In the genomic region with DNA sequence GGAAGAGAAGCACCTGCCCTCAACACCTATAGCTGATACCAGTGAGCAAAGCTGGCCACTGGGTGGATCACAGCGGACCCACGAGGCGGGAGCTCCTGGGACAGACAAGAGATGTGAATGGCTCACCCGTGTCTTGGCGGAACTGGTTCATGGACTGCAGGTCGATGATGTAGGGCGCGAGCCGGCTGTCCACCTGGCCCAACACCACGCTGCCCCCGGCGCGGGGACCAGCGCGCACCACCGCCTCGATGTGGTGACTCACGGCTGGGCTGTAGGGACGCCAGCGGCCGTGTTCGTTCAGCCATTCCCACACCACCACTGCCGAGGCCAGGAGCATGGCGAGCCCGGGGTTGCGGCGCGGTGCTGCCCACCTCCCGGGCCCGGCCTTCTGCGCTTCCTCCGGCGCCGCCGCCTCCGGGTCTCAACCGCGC, we compare ENCODE assay signal across 8 mouse cellular contexts. TPM values are rescaled to one million over a fixed set of nuclear protein-coding genes. Genes with fewer than 3 reads are reported as not detected.
A peak's percentile ranks its signal among the peaks of the same experiment; 100 is the strongest.
DNase-seq lines count a peak whose midpoint lies in the region; ATAC-seq and TF ChIP-seq lines count a peak whose summit lies in the region.

No protein-coding gene starts in this region.

- H3K9ac ChIP-seq in forebrain, embryonic 13.5 days, result peak overlapping the region; percentile 91
- peak overlapping the region; percentile 93 for H3K9ac ChIP-seq in intestine, embryonic 14.5 days (ENCODE audit: low read length)
- H3K9ac ChIP-seq in liver, embryonic 14.5 days (replicated peaks), result no peak overlapping the region
- peak overlapping the region; percentile 95 for H3K9ac ChIP-seq in neural tube, embryonic 14.5 days (replicated peaks; ENCODE audit: low read depth, low read length)

- no peak for TF ChIP-seq CTCF in testis, adult 2 months (IDR thresholded peaks at IDR 0.05; ENCODE audit: control insufficient read depth, insufficient read depth, insufficient replicate concordance, low read depth, low read length)
- TF ChIP-seq CTCF in brain, embryonic 14.5 days (IDR thresholded peaks at IDR 0.05; ENCODE audit: borderline replicate concordance, extremely low read depth, insufficient read depth, insufficient read length), result no peak
- no peak for TF ChIP-seq CTCF in liver, embryonic 14.5 days (IDR thresholded peaks at IDR 0.05; ENCODE audit: low read depth)

- no peak for DNase-seq in testis, postnatal 14 days (ENCODE audit: low spot score)
- peak; percentile 57 for DNase-seq in brain, embryonic 14.5 days (ENCODE audit: low read depth)
- peak; percentile 81 for DNase-seq in intestine, embryonic 14.5 days (ENCODE audit: low spot score)
- DNase-seq in liver, embryonic 14.5 days (ENCODE audit: low read depth in 3 of 3, low spot score in 3 of 3), result no peak

- no peaks in the 10 kb centered on the region for H3K9me3 ChIP-seq in forebrain, embryonic 13.5 days (replicated peaks)
- no peaks in the 10 kb centered on the region for H3K9me3 ChIP-seq in intestine, embryonic 14.5 days (ENCODE audit: control insufficient read depth, low read length)
- H3K9me3 ChIP-seq in liver, embryonic 14.5 days (ENCODE audit: control insufficient read depth, low read length), result no peaks in the 10 kb centered on the region
- H3K9me3 ChIP-seq in neural tube, embryonic 14.5 days (ENCODE audit: control insufficient read depth, low read length), result no peaks in the 10 kb centered on the region

- H3K4me3 ChIP-seq in testis, adult 2 months (ENCODE audit: control insufficient read depth, low read depth, low read length), result peak overlapping the region; percentile 84
- H3K4me3 ChIP-seq in forebrain, embryonic 13.5 days, result peak overlapping the region; percentile 84
- H3K4me3 ChIP-seq in intestine, embryonic 14.5 days (ENCODE audit: low read depth, low read length), result peak overlapping the region; percentile 82
- peak overlapping the region; percentile 53 to 65 for H3K4me3 ChIP-seq in liver, embryonic 14.5 days (ENCODE audit: insufficient read depth in 1 of 2, low read depth in 2 of 2, low read length in 2 of 2)
- peak overlapping the region; percentile 92 for H3K4me3 ChIP-seq in neural tube, embryonic 14.5 days (ENCODE audit: low read depth, low read length)

- ATAC-seq in forebrain, embryonic 13.5 days, result peak; percentile 65
- peak; percentile 61 for ATAC-seq in intestine, embryonic 14.5 days (replicated peaks; ENCODE audit: low FRiP score, low TSS enrichment, low read depth)
- peak; percentile 17; the same call in 1 of the 2 replicates for ATAC-seq in liver, embryonic 14.5 days (ENCODE audit: insufficient read depth)
- ATAC-seq in neural tube, embryonic 14.5 days (ENCODE audit: low read depth), result peak; percentile 65
- no peak for ATAC-seq in erythroid progenitor cell, adult 5-6 weeks (replicated peaks; ENCODE audit: low FRiP score, poor library complexity, severe bottlenecking)

- under 1% methylated on average over 25 of the region's 38 CpGs for WGBS in forebrain, embryonic 13.5 days
- WGBS in intestine, embryonic 14.5 days, result 0% methylated on average over 36 of the region's 38 CpGs
- WGBS in liver, embryonic 14.5 days (ENCODE audit: insufficient replicate concordance), result 3% methylated on average over 36 of the region's 38 CpGs
- WGBS in neural tube, embryonic 14.5 days, result 0% methylated on average over 33 of the region's 38 CpGs

- TF ChIP-seq EP300 in liver, embryonic 14.5 days (IDR thresholded peaks at IDR 0.05; ENCODE audit: low read depth), result no peak

- no peak for TF ChIP-seq POLR2A in testis, adult 2 months (IDR thresholded peaks at IDR 0.05; ENCODE audit: control insufficient read depth, low read depth, low read length)
- TF ChIP-seq POLR2A in brain, embryonic 14.5 days (IDR thresholded peaks at IDR 0.05; ENCODE audit: borderline replicate concordance, extremely low read depth, insufficient read depth, insufficient read length, poor library complexity, severe bottlenecking), result no peak

- H3K27ac ChIP-seq in testis, adult 2 months (ENCODE audit: control insufficient read depth, insufficient read depth, low read depth, low read length), result peak overlapping the region; percentile 90
- H3K27ac ChIP-seq in forebrain, embryonic 13.5 days, result peak overlapping the region; percentile 89
- peak overlapping the region; percentile 94 for H3K27ac ChIP-seq in intestine, embryonic 14.5 days (ENCODE audit: low read depth)
- H3K27ac ChIP-seq in liver, embryonic 14.5 days, result no peak overlapping the region
- peak overlapping the region; percentile 95 for H3K27ac ChIP-seq in neural tube, embryonic 14.5 days (ENCODE audit: low read depth, low read length)

- H3K4me2 ChIP-seq in forebrain, embryonic 13.5 days, result peak overlapping the region; percentile 87
- H3K4me2 ChIP-seq in intestine, embryonic 14.5 days (ENCODE audit: low read length), result peak overlapping the region; percentile 67
- H3K4me2 ChIP-seq in liver, embryonic 14.5 days (ENCODE audit: low read depth), result peak overlapping the region; percentile 56
- H3K4me2 ChIP-seq in neural tube, embryonic 14.5 days (ENCODE audit: low read depth, low read length), result peak overlapping the region; percentile 70

- peaks cover 16% of the 10 kb centered on the region for H3K4me1 ChIP-seq in testis, adult 2 months (ENCODE audit: control insufficient read depth, insufficient read depth, low read length)
- peaks cover 36% of the 10 kb centered on the region for H3K4me1 ChIP-seq in forebrain, embryonic 13.5 days
- H3K4me1 ChIP-seq in intestine, embryonic 14.5 days (replicated peaks; ENCODE audit: control insufficient read depth, insufficient read depth, low read length), result peaks cover 22% of the 10 kb centered on the region; the same call in 1 of the 2 replicates
- H3K4me1 ChIP-seq in liver, embryonic 14.5 days (replicated peaks; ENCODE audit: control insufficient read depth in 2 of 2, insufficient read depth in 2 of 2, low read length in 1 of 2), result no peaks in the 10 kb centered on the region; a peak in 1 of 4 replicates
- peaks cover 9% of the 10 kb centered on the region; the same call in 1 of the 2 replicates for H3K4me1 ChIP-seq in neural tube, embryonic 14.5 days (ENCODE audit: control insufficient read depth, insufficient read depth, low read length)

- no peaks in the 10 kb centered on the region for H3K27me3 ChIP-seq in testis, adult 2 months (ENCODE audit: control insufficient read depth, insufficient read depth, low read length)
- no peaks in the 10 kb centered on the region for H3K27me3 ChIP-seq in forebrain, embryonic 13.5 days
- H3K27me3 ChIP-seq in intestine, embryonic 14.5 days (replicated peaks; ENCODE audit: control insufficient read depth, insufficient read depth, low read length), result no peaks in the 10 kb centered on the region
- peaks cover 11% of the 10 kb centered on the region for H3K27me3 ChIP-seq in liver, embryonic 14.5 days (ENCODE audit: control insufficient read depth, insufficient read depth, low read length)
- no peaks in the 10 kb centered on the region for H3K27me3 ChIP-seq in neural tube, embryonic 14.5 days (ENCODE audit: control insufficient read depth, insufficient read depth, low read length)

- no peaks in the 10 kb centered on the region for H3K36me3 ChIP-seq in testis, adult 2 months (ENCODE audit: control insufficient read depth, insufficient read depth, low read length)
- peaks cover 11% of the 10 kb centered on the region; the same call in 1 of the 2 replicates for H3K36me3 ChIP-seq in forebrain, embryonic 13.5 days (ENCODE audit: poor library complexity, severe bottlenecking)
- H3K36me3 ChIP-seq in intestine, embryonic 14.5 days (ENCODE audit: control insufficient read depth, insufficient read depth, low read length), result peaks cover 12% of the 10 kb centered on the region; the same call in 1 of the 2 replicates
- H3K36me3 ChIP-seq in liver, embryonic 14.5 days (replicated peaks; ENCODE audit: control insufficient read depth, insufficient read depth, low read depth), result no peaks in the 10 kb centered on the region
- H3K36me3 ChIP-seq in neural tube, embryonic 14.5 days (ENCODE audit: control insufficient read depth, insufficient read depth, low read length), result no peaks in the 10 kb centered on the region

RNA-seq across cellular contexts. Expression of gene Dtx4, which starts 0.4 kb away (rescaled TPM):
- polyA plus RNA-seq in testis, adult 2 months (2012; rRNA removed), result 5.7 and 6.0 TPM in 2 replicates
- 23.5 and 50.1 TPM in 2 replicates for polyA plus RNA-seq in brain, embryonic 14.5 days (2012; rRNA removed)
- 16.9 and 20.0 TPM in 2 replicates for polyA plus RNA-seq in forebrain, embryonic 13.5 days (2015; fragmentation: Nextera tagmentation; extraction: Ambion mirVana)
- 27.4 and 28.8 TPM in 2 replicates for polyA plus RNA-seq in intestine, embryonic 14.5 days (2014; fragmentation: Nextera tagmentation; extraction: Ambion mirVana)
- polyA plus RNA-seq in liver, embryonic 14.5 days (2012; rRNA removed), result 1.5 TPM in 2 replicates
- polyA plus RNA-seq in liver, embryonic 14.5 days (2014; fragmentation: Nextera tagmentation; extraction: Ambion mirVana), result 1.6 and 1.9 TPM in 2 replicates
- 37.7 and 47.6 TPM in 2 replicates for polyA plus RNA-seq in neural tube, embryonic 14.5 days (2014; fragmentation: Nextera tagmentation; extraction: Ambion mirVana)
- 5.8 and 7.1 TPM in 2 replicates for total RNA-seq in erythroid progenitor cell, adult 5-6 weeks (2015; ENCODE audit: low replicate concordance)
- total RNA-seq in erythroid progenitor cell, adult 5-6 weeks (2017; ENCODE audit: low replicate concordance), result 1.2 and 2.6 TPM in 2 replicates

RNA-seq across cellular contexts. Expression of gene Mpeg1, which starts 40.3 kb away (rescaled TPM):
- 2.8 and 3.3 TPM in 2 replicates for polyA plus RNA-seq in testis, adult 2 months (2012; rRNA removed)
- 1.9 and 2.8 TPM in 2 replicates for polyA plus RNA-seq in brain, embryonic 14.5 days (2012; rRNA removed)
- polyA plus RNA-seq in forebrain, embryonic 13.5 days (2015; fragmentation: Nextera tagmentation; extraction: Ambion mirVana), result 0.30 and 0.48 TPM in 2 replicates
- polyA plus RNA-seq in intestine, embryonic 14.5 days (2014; fragmentation: Nextera tagmentation; extraction: Ambion mirVana), result 0.97 and 1.1 TPM in 2 replicates
- polyA plus RNA-seq in liver, embryonic 14.5 days (2012; rRNA removed), result 4.0 and 5.9 TPM in 2 replicates
- polyA plus RNA-seq in liver, embryonic 14.5 days (2014; fragmentation: Nextera tagmentation; extraction: Ambion mirVana), result 1.8 and 2.0 TPM in 2 replicates
- polyA plus RNA-seq in neural tube, embryonic 14.5 days (2014; fragmentation: Nextera tagmentation; extraction: Ambion mirVana), result 1.3 and 1.5 TPM in 2 replicates
- total RNA-seq in erythroid progenitor cell, adult 5-6 weeks (2015; ENCODE audit: low replicate concordance), result 61.6 and 71.0 TPM in 2 replicates
- total RNA-seq in erythroid progenitor cell, adult 5-6 weeks (2017; ENCODE audit: low replicate concordance), result 23.0 and 36.1 TPM in 2 replicates

RNA-seq across cellular contexts. Expression of gene Fam111a, which starts 44.6 kb away (rescaled TPM):
- 0.07 and 0.11 TPM in 2 replicates for polyA plus RNA-seq in testis, adult 2 months (2012; rRNA removed)
- 5.0 and 6.4 TPM in 2 replicates for polyA plus RNA-seq in brain, embryonic 14.5 days (2012; rRNA removed)
- polyA plus RNA-seq in forebrain, embryonic 13.5 days (2015; fragmentation: Nextera tagmentation; extraction: Ambion mirVana), result 12.4 and 13.4 TPM in 2 replicates
- polyA plus RNA-seq in intestine, embryonic 14.5 days (2014; fragmentation: Nextera tagmentation; extraction: Ambion mirVana), result 19.9 and 23.0 TPM in 2 replicates
- polyA plus RNA-seq in liver, embryonic 14.5 days (2012; rRNA removed), result 9.2 and 17.9 TPM in 2 replicates
- 30.3 and 31.5 TPM in 2 replicates for polyA plus RNA-seq in liver, embryonic 14.5 days (2014; fragmentation: Nextera tagmentation; extraction: Ambion mirVana)
- 5.1 and 7.3 TPM in 2 replicates for polyA plus RNA-seq in neural tube, embryonic 14.5 days (2014; fragmentation: Nextera tagmentation; extraction: Ambion mirVana)
- 154 and 179 TPM in 2 replicates for total RNA-seq in erythroid progenitor cell, adult 5-6 weeks (2015; ENCODE audit: low replicate concordance)
- total RNA-seq in erythroid progenitor cell, adult 5-6 weeks (2017; ENCODE audit: low replicate concordance), result 182 and 186 TPM in 2 replicates

Comparison
In these comparisons a context has a peak if more than half of its experiments do, and no peak if none do; other contexts are left out.
1. DNase-seq: peak in brain, embryonic 14.5 days (single experiment) and intestine, embryonic 14.5 days (single experiment); none in testis, postnatal 14 days (single experiment) and liver, embryonic 14.5 days (0 of 3).
2. Peak in every context shown above with its lines, with median percentiles within 50 percentile points of each other: H3K4me3 ChIP-seq and H3K4me2 ChIP-seq.